Mouse (Mus musculus): ENCODE measurements around the gene 3110021N24Rik. TPM values are rescaled to one million over a fixed set of nuclear protein-coding genes. Genes with fewer than 3 reads are reported as not detected.

The 3110021N24Rik gene
- polyA plus RNA-seq, 1 experiment from 2014 or later: 1.6 TPM

- no peak for ATAC-seq (ENCODE audit: low read depth)
- Histone ChIP-seq H3K27ac (ENCODE audit: low read length) (no peak overlapping the region), H3K9me3 (ENCODE audit: control insufficient read depth, low read length) (peaks cover 2% of the 10 kb centered on the region; the same call in 1 of the 2 replicates), H3K27me3 (ENCODE audit: control insufficient read depth, insufficient read depth, low read depth, low read length) (no peaks in the 10 kb centered on the region), H3K9ac (ENCODE audit: low read length) (no peak overlapping the region), H3K4me2 (ENCODE audit: low read depth, low read length) (no peak overlapping the region), H3K4me1 (replicated peaks; ENCODE audit: control insufficient read depth, insufficient read depth, low read length) (no peaks in the 10 kb centered on the region), H3K4me3 (ENCODE audit: low read length) (no peak overlapping the region), H3K36me3 (ENCODE audit: control insufficient read depth, insufficient read depth, low read length) (no peaks in the 10 kb centered on the region)
- WGBS: 76% methylated on average over 1 of the region's 1 CpGs
Observed at GRCm38 (mm10) chr4:108730450-108730849, 11.0 kb downstream of the 3110021N24Rik start.

- Histone ChIP-seq H3K4me3 (ENCODE audit: low read length) (no peak overlapping the region), H3K27me3 (ENCODE audit: control insufficient read depth, insufficient read depth, low read depth, low read length) (no peaks in the 10 kb centered on the region), H3K27ac (ENCODE audit: low read length) (no peak overlapping the region), H3K9me3 (ENCODE audit: control insufficient read depth, low read length) (peaks cover 2% of the 10 kb centered on the region; the same call in 1 of the 2 replicates), H3K36me3 (ENCODE audit: control insufficient read depth, insufficient read depth, low read length) (no peaks in the 10 kb centered on the region), H3K4me1 (replicated peaks; ENCODE audit: control insufficient read depth, insufficient read depth, low read length) (no peaks in the 10 kb centered on the region), H3K4me2 (ENCODE audit: low read depth, low read length) (no peak overlapping the region), H3K9ac (ENCODE audit: low read length) (no peak overlapping the region)
- ATAC-seq (ENCODE audit: low read depth): no peak
- WGBS: 34% methylated on average over 3 of the region's 3 CpGs
Observed at GRCm38 (mm10) chr4:108731582-108731981, 12.1 kb downstream of the 3110021N24Rik start.

- Histone ChIP-seq H3K27ac (ENCODE audit: low read length) (no peak overlapping the region), H3K4me3 (ENCODE audit: low read length) (no peak overlapping the region)
- WGBS: 85% methylated on average over 3 of the region's 3 CpGs
Observed at GRCm38 (mm10) chr4:108746160-108746873, 26.9 kb downstream of the 3110021N24Rik start.

GRCm38 (mm10) chr4:108759583-108759982 lies 40.1 kb downstream of the 3110021N24Rik start:
- H3K9me3 ChIP-seq (ENCODE audit: control insufficient read depth, low read length): no peaks in the 10 kb centered on the region
- no peak overlapping the region for H3K9ac ChIP-seq (ENCODE audit: low read length)
- H3K4me1 ChIP-seq (replicated peaks; ENCODE audit: control insufficient read depth, insufficient read depth, low read length): no peaks in the 10 kb centered on the region
- ATAC-seq (ENCODE audit: low read depth): no peak
- 98% methylated on average over 3 of the region's 3 CpGs for WGBS
- H3K36me3 ChIP-seq (ENCODE audit: control insufficient read depth, insufficient read depth, low read length): no peaks in the 10 kb centered on the region
- no peak overlapping the region for H3K4me2 ChIP-seq (ENCODE audit: low read depth, low read length)
- H3K27ac ChIP-seq (ENCODE audit: low read length): no peak overlapping the region
- no peak overlapping the region for H3K4me3 ChIP-seq (ENCODE audit: low read length)
- no peaks in the 10 kb centered on the region for H3K27me3 ChIP-seq (ENCODE audit: control insufficient read depth, insufficient read depth, low read depth, low read length)

More at GRCm38 (mm10) chr4:108746160-108746873, 26.9 kb downstream of the 3110021N24Rik start:
- H3K36me3 ChIP-seq (ENCODE audit: control insufficient read depth, insufficient read depth, low read length): no peaks in the 10 kb centered on the region
- no peak overlapping the region for H3K9ac ChIP-seq (ENCODE audit: low read length)
- no peak for ATAC-seq (ENCODE audit: low read depth)
- H3K27me3 ChIP-seq (ENCODE audit: control insufficient read depth, insufficient read depth, low read depth, low read length): no peaks in the 10 kb centered on the region
- H3K4me1 ChIP-seq (replicated peaks; ENCODE audit: control insufficient read depth, insufficient read depth, low read length): no peaks in the 10 kb centered on the region
- no peaks in the 10 kb centered on the region for H3K9me3 ChIP-seq (ENCODE audit: control insufficient read depth, low read length)
- no peak overlapping the region for H3K4me2 ChIP-seq (ENCODE audit: low read depth, low read length)

- no peaks in the 10 kb centered on the region for H3K27me3 ChIP-seq (ENCODE audit: control insufficient read depth, insufficient read depth, low read depth, low read length)
- H3K36me3 ChIP-seq (ENCODE audit: control insufficient read depth, insufficient read depth, low read length): no peaks in the 10 kb centered on the region
- H3K9me3 ChIP-seq (ENCODE audit: control insufficient read depth, low read length): no peaks in the 10 kb centered on the region
- no peak overlapping the region for H3K9ac ChIP-seq (ENCODE audit: low read length)
- no peak overlapping the region for H3K4me3 ChIP-seq (ENCODE audit: low read length)
- H3K4me2 ChIP-seq (ENCODE audit: low read depth, low read length): no peak overlapping the region
- no peak for ATAC-seq (ENCODE audit: low read depth)
- no peak overlapping the region for H3K27ac ChIP-seq (ENCODE audit: low read length)
- no peaks in the 10 kb centered on the region for H3K4me1 ChIP-seq (replicated peaks; ENCODE audit: control insufficient read depth, insufficient read depth, low read length)
Observed at GRCm38 (mm10) chr4:108768527-108768926, 49.1 kb downstream of the 3110021N24Rik start.

- Histone ChIP-seq H3K4me2 (ENCODE audit: low read depth, low read length) (peak overlapping the region; percentile 71), H3K27ac (ENCODE audit: low read length) (peak overlapping the region; percentile 96), H3K4me1 (replicated peaks; ENCODE audit: control insufficient read depth, insufficient read depth, low read length) (0 out of 2 replicates have a peak, but pooled peaks cover 5% of the 10 kb centered on the region), H3K27me3 (ENCODE audit: control insufficient read depth, insufficient read depth, low read depth, low read length) (no peaks in the 10 kb centered on the region), H3K36me3 (ENCODE audit: control insufficient read depth, insufficient read depth, low read length) (no peaks in the 10 kb centered on the region), H3K9me3 (ENCODE audit: control insufficient read depth, low read length) (no peaks in the 10 kb centered on the region), H3K9ac (ENCODE audit: low read length) (peak overlapping the region; percentile 100), H3K4me3 (ENCODE audit: low read length) (peak overlapping the region; percentile 75)
- ATAC-seq (ENCODE audit: low read depth): no peak
- WGBS: under 1% methylated on average over 7 of the region's 7 CpGs
Observed at GRCm38 (mm10) chr4:108779763-108780056, 60.3 kb downstream of the 3110021N24Rik start.

GRCm38 (mm10) chr4:108780057-108780863 lies 60.8 kb downstream of the 3110021N24Rik start, which contains the start of gene Zfyve9:
Gene Zfyve9, minus strand, starts transcription at chr4:108780798.
- no peaks in the 10 kb centered on the region for H3K9me3 ChIP-seq (ENCODE audit: control insufficient read depth, low read length)
- peak within 1 kb of the TSS; percentile 96 for H3K27ac ChIP-seq (ENCODE audit: low read length)
- peak within 1 kb of the TSS; percentile 75 for H3K4me3 ChIP-seq (ENCODE audit: low read length)
- H3K4me1 ChIP-seq (replicated peaks; ENCODE audit: control insufficient read depth, insufficient read depth, low read length): 0 out of 2 replicates have a peak, but pooled peaks cover 5% of the 10 kb centered on the region
- peak; percentile 96 for ATAC-seq (ENCODE audit: low read depth)
- H3K36me3 ChIP-seq (ENCODE audit: control insufficient read depth, insufficient read depth, low read length): no peaks in the 10 kb centered on the region
- peak within 1 kb of the TSS; percentile 71 for H3K4me2 ChIP-seq (ENCODE audit: low read depth, low read length)
- H3K9ac ChIP-seq (ENCODE audit: low read length): peak within 1 kb of the TSS; percentile 100
- H3K27me3 ChIP-seq (ENCODE audit: control insufficient read depth, insufficient read depth, low read depth, low read length): no peaks in the 10 kb centered on the region
- WGBS: under 1% methylated on average over 66 of the region's 111 CpGs

- no peak for ATAC-seq (ENCODE audit: low read depth)
- Histone ChIP-seq H3K4me1 (replicated peaks; ENCODE audit: control insufficient read depth, insufficient read depth, low read length) (0 out of 2 replicates have a peak, but pooled peaks cover 5% of the 10 kb centered on the region), H3K27ac (ENCODE audit: low read length) (peak overlapping the region; percentile 96), H3K4me2 (ENCODE audit: low read depth, low read length) (peak overlapping the region; percentile 71), H3K9me3 (ENCODE audit: control insufficient read depth, low read length) (no peaks in the 10 kb centered on the region), H3K4me3 (ENCODE audit: low read length) (peak overlapping the region; percentile 75), H3K27me3 (ENCODE audit: control insufficient read depth, insufficient read depth, low read depth, low read length) (no peaks in the 10 kb centered on the region), H3K9ac (ENCODE audit: low read length) (peak overlapping the region; percentile 100), H3K36me3 (ENCODE audit: control insufficient read depth, insufficient read depth, low read length) (no peaks in the 10 kb centered on the region)
- WGBS: under 1% methylated on average over 18 of the region's 20 CpGs
Observed at GRCm38 (mm10) chr4:108780864-108781205, 61.4 kb downstream of the 3110021N24Rik start.

- Histone ChIP-seq H3K9ac (ENCODE audit: low read length) (no peak overlapping the region), H3K27ac (ENCODE audit: low read length) (0 out of 2 replicates have a peak overlapping the region, but pooled peaks have one; percentile 13), H3K27me3 (ENCODE audit: control insufficient read depth, insufficient read depth, low read depth, low read length) (no peaks in the 10 kb centered on the region), H3K36me3 (ENCODE audit: control insufficient read depth, insufficient read depth, low read length) (no peaks in the 10 kb centered on the region), H3K4me2 (ENCODE audit: low read depth, low read length) (peak overlapping the region; percentile 71), H3K4me3 (ENCODE audit: low read length) (peak overlapping the region; percentile 75; the same call in 1 of the 2 replicates), H3K9me3 (ENCODE audit: control insufficient read depth, low read length) (no peaks in the 10 kb centered on the region), H3K4me1 (replicated peaks; ENCODE audit: control insufficient read depth, insufficient read depth, low read length) (0 out of 2 replicates have a peak, but pooled peaks cover 5% of the 10 kb centered on the region)
- WGBS: 48% methylated on average over 3 of the region's 3 CpGs
- ATAC-seq (ENCODE audit: low read depth): no peak
Observed at GRCm38 (mm10) chr4:108781596-108781995, 62.1 kb downstream of the 3110021N24Rik start.
